Mouse (Mus musculus) intestine, embryonic 16.5 days (tissue): ENCODE measurements around the gene Ydjc. TPM values are rescaled to one million over a fixed set of nuclear protein-coding genes. Genes with fewer than 3 reads are reported as not detected.

Experiments
- ATAC-seq: fragments of 200-750 bp; cut with Nextera tagmentation; 2 replicates; pipeline ENCODE4 v1.8.0; 2017; ENCODE audit warnings: moderate TSS enrichment, moderate library complexity
- H3K27ac ChIP-seq: fragments of 300-500 bp; sonication (generic); 2 replicates; pipeline ENCODE4 v1.5.1; 2014; ENCODE audit warnings: mild to moderate bottlenecking, low read length
- H3K27me3 ChIP-seq: fragments of 300-500 bp; sonication (generic); replicated peaks from 2 replicates; pipeline ENCODE4 v1.6.1; 2014; ENCODE audit warnings: low read length, control low read depth, mixed read lengths; ENCODE audit not compliant: control insufficient read depth, insufficient read depth
- H3K36me3 ChIP-seq: fragments of 300-500 bp; sonication (generic); 2 replicates; pipeline ENCODE4 v1.6.1; 2014; ENCODE audit warnings: low read length, control low read depth; ENCODE audit not compliant: control insufficient read depth, insufficient read depth
- H3K4me1 ChIP-seq: fragments of 300-500 bp; sonication (generic); 2 replicates; pipeline ENCODE4 v1.6.1; 2014; ENCODE audit warnings: low read length, control low read depth, mixed read lengths; ENCODE audit not compliant: control insufficient read depth, insufficient read depth
- H3K4me2 ChIP-seq: fragments of 300-500 bp; sonication (generic); 2 replicates; pipeline ENCODE4 v1.6.1; 2014; ENCODE audit warnings: low read depth, low read length, control low read depth
- H3K4me3 ChIP-seq: fragments of 300-500 bp; sonication (generic); 2 replicates; pipeline ENCODE4 v1.5.1; 2014; ENCODE audit warnings: mild to moderate bottlenecking, low read length
- H3K9ac ChIP-seq: fragments of 300-500 bp; sonication (generic); 2 replicates; pipeline ENCODE4 v1.6.1; 2014; ENCODE audit warnings: low read depth, low read length
- H3K9me3 ChIP-seq: fragments of 300-500 bp; sonication (generic); 2 replicates; pipeline ENCODE4 v1.6.1; 2016; ENCODE audit warnings: low read length, control low read depth; ENCODE audit not compliant: control insufficient read depth
- WGBS: fragments of 180-500 bp; shearing (Covaris S2); extraction: QIAGEN DNeasy Blood & Tissue Kit; methylation state at CpG from one replicate; pipeline ENCODE4 v1.1.7; 2014; 5-methylcytosine and 5-hydroxymethylcytosine counted together
- microRNA counts: library from miRNA; unstranded; fragments of <30 nt; microRNA quantifications from one replicate; lab custom pipeline; 2016
- microRNA-seq: library from miRNA; unstranded; fragments of <30 nt; microRNA quantifications from one replicate; pipeline ENCODE4, GENCODE M21; 2016
- polyA plus RNA-seq: library from polyadenylated mRNA; unstranded; fragments of >200 nt; fragmentation: Nextera tagmentation; extraction: Ambion mirVana; gene quantifications from 2 replicates; pipeline ENCODE4 v1.2.1, GENCODE M21; 2015

The Ydjc gene
- polyA plus RNA-seq, 1 experiment from 2014 or later, result 41.5 TPM

GRCm38 (mm10) chr16:17202549-17202948 lies 58.1 kb downstream of the Ydjc start, which contains the start of gene Ube2l3:
Ube2l3 (minus strand) TSS chr16:17202649.
- Histone ChIP-seq H3K4me3 (peak within 1 kb of the TSS; percentile 96), H3K9ac (peak within 1 kb of the TSS; percentile 100; the same call in 1 of the 2 replicates), H3K4me2 (peak within 1 kb of the TSS; percentile 31; the same call in 1 of the 2 replicates), H3K36me3 (no peaks in the 10 kb centered on the region), H3K27ac (no peak within 1 kb of the TSS), H3K9me3 (no peaks in the 10 kb centered on the region), H3K27me3 (no peaks in the 10 kb centered on the region; the same call in 1 of the 2 replicates), H3K4me1 (peaks cover 12% of the 10 kb centered on the region)
- no peak for ATAC-seq
- 87% methylated on average over 1 of the region's 1 CpGs for WGBS

GRCm38 (mm10) chr16:17204990-17205389 lies 60.6 kb downstream of the Ydjc start:
- Histone ChIP-seq H3K36me3 (no peaks in the 10 kb centered on the region), H3K4me3 (no peak overlapping the region), H3K9me3 (no peaks in the 10 kb centered on the region), H3K4me2 (no peak overlapping the region), H3K4me1 (peaks cover 16% of the 10 kb centered on the region), H3K27ac (no peak overlapping the region), H3K27me3 (no peaks in the 10 kb centered on the region; the same call in 1 of the 2 replicates), H3K9ac (no peak overlapping the region)
- WGBS, result 3% methylated on average over 6 of the region's 6 CpGs
- no peak for ATAC-seq

- no peaks in the 10 kb centered on the region for H3K9me3 ChIP-seq
- peak within 1 kb of the TSS; percentile 97 for H3K4me2 ChIP-seq
- peaks cover 19% of the 10 kb centered on the region for H3K4me1 ChIP-seq
- H3K27me3 ChIP-seq, result peaks cover 4% of the 10 kb centered on the region; the same call in 1 of the 2 replicates
- under 1% methylated on average over 85 of the region's 85 CpGs for WGBS
- H3K9ac ChIP-seq, result peak within 1 kb of the TSS; percentile 71
- ATAC-seq, result peak; percentile 74
- H3K4me3 ChIP-seq, result peak within 1 kb of the TSS; percentile 56
- H3K27ac ChIP-seq, result 0 out of 2 replicates have a peak within 1 kb of the TSS, but pooled peaks have one; percentile 31
- H3K36me3 ChIP-seq, result no peaks in the 10 kb centered on the region
Observed at GRCm38 (mm10) chr16:17208389-17209361, 64.3 kb downstream of the Ydjc start, which contains the start of gene Rimbp3. Rimbp3 (plus strand) TSS chr16:17208603.

DNA sequence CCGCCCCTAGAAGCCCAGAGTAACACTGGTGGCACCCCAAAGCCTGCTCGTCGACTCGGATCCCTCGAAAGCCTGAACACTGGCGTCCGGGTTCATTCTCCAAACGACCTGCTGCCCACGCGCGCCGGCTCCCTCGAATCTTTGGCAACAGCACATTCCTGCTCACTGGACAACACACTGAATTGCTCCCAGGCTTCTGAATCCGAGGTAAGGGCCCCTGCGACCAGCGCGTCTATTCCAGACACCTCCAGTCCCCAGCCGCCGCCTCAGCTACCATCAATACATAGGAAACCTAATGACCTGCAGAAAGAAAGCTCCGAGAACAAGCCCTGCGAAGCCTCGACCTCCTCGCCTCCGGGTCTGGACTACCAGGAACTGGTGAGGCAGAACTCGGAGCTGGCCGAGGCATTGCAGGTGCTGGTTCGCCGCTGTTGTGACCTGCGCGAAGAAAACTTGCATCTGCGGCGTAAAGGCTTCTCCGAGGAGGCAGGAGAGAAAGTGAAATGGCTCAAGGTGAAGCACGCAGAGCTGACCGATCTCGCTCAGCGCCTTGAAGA lies 65.1 kb downstream of the Ydjc start:
- Histone ChIP-seq H3K4me1 (peaks cover 19% of the 10 kb centered on the region), H3K27me3 (peaks cover 4% of the 10 kb centered on the region; the same call in 1 of the 2 replicates), H3K4me2 (peak overlapping the region; percentile 97), H3K9ac (peak overlapping the region; percentile 71), H3K9me3 (no peaks in the 10 kb centered on the region), H3K36me3 (no peaks in the 10 kb centered on the region), H3K4me3 (peak overlapping the region; percentile 56), H3K27ac (no peak overlapping the region)
- peak; percentile 49 for ATAC-seq
- WGBS, result 2% methylated on average over 37 of the region's 37 CpGs

MicroRNA genes within 50 kb of the gene (microRNA counts, 519-probe panel; counts per million panel counts)
- microRNA mmu-miR-130b (lab: Ali Mortazavi, UCI) (3,391 counts per million, percentile 87 among the panel's probes with 10 or more counts), microRNA mmu-miR-301b (lab: Ali Mortazavi, UCI) (2,540 counts per million, percentile 62 among the panel's probes with 10 or more counts)

Small RNA genes lying within 50 kb of the gene (microRNA-seq; reads per million reads assigned to microRNA genes)
- gene Mir130b (6,092 reads per million, percentile 90 among the genes with 10 or more reads in this experiment), gene Mir301b (84.9 reads per million, percentile 45 among the genes with 10 or more reads in this experiment)

Other genes starting within 250 kb of the Ydjc start
- gene Ppm1f, start 248.2 kb upstream of the Ydjc start, polyA plus RNA-seq, result 15.6 and 16.0 TPM in 2 replicates
- 129 and 130 TPM in 2 replicates for gene Mapk1, start 161.2 kb upstream of the Ydjc start, polyA plus RNA-seq
- 9.1 and 9.9 TPM in 2 replicates for gene Ypel1, start 74.9 kb upstream of the Ydjc start, polyA plus RNA-seq
- gene Ppil2, start 33.4 kb upstream of the Ydjc start, polyA plus RNA-seq, result 130 and 132 TPM in 2 replicates
- gene 2610318N02Rik, start 19.5 kb upstream of the Ydjc start, polyA plus RNA-seq, result 33.8 and 41.6 TPM in 2 replicates
- gene Sdf2l1, start 12.2 kb upstream of the Ydjc start, polyA plus RNA-seq, result 173 and 203 TPM in 2 replicates
- gene Ccdc116, start 2.6 kb downstream of the Ydjc start, polyA plus RNA-seq, result 3.0 and 3.1 TPM in 2 replicates
- 358 and 374 TPM in 2 replicates for gene Ube2l3, start 58.0 kb downstream of the Ydjc start, polyA plus RNA-seq
- gene Rimbp3, start 64.0 kb downstream of the Ydjc start, polyA plus RNA-seq, result 0.48 and 0.49 TPM in 2 replicates
- 5.3 and 5.5 TPM in 2 replicates for gene Hic2, start 89.0 kb downstream of the Ydjc start, polyA plus RNA-seq
- 14.5 and 15.2 TPM in 2 replicates for gene Tmem191c, start 131.5 kb downstream of the Ydjc start, polyA plus RNA-seq
- 2.0 and 4.8 TPM in 2 replicates for gene Serpind1, start 186.8 kb downstream of the Ydjc start, polyA plus RNA-seq